Mouse (Mus musculus) heart, adult 2 months (tissue): ENCODE measurements around the gene Phf19. TPM values are rescaled to one million over a fixed set of nuclear protein-coding genes. Genes with fewer than 3 reads are reported as not detected.

Source experiments
- DNase-seq, 2 experiments: peaks; one replicate each; pipeline ENCODE4 v3.0.0; 2021
- H3K27ac ChIP-seq: fragments of 200-600 bp; 2 replicates; pipeline ENCODE4 v1.8.1; 2022
- H3K27me3 ChIP-seq: fragments of 200-500 bp; 2 replicates; pipeline ENCODE4 v1.6.1; 2012; ENCODE audit warnings: mild to moderate bottlenecking, low read length, inconsistent platforms, mixed read lengths; ENCODE audit not compliant: control insufficient read depth, insufficient read depth
- H3K36me3 ChIP-seq: fragments of 200-500 bp; 2 replicates; pipeline ENCODE4 v1.6.1; 2012; ENCODE audit warnings: low read length, inconsistent platforms; ENCODE audit not compliant: control insufficient read depth, insufficient read depth
- H3K4me1 ChIP-seq: fragments of 200-500 bp; 2 replicates; pipeline ENCODE4 v1.6.1; 2011; ENCODE audit warnings: low read length; ENCODE audit not compliant: control insufficient read depth, insufficient read depth
- H3K4me3 ChIP-seq: fragments of 200-600 bp; 2 replicates; pipeline ENCODE4 v1.8.1; 2022
- H3K79me2 ChIP-seq: fragments of 200-500 bp; replicated peaks from 2 replicates; pipeline ENCODE4 v1.6.1; 2012; ENCODE audit warnings: mild to moderate bottlenecking, inconsistent platforms, low read length, moderate library complexity, mixed read lengths; ENCODE audit not compliant: control insufficient read depth, insufficient read depth
- H3K9ac ChIP-seq: fragments of 200-500 bp; 2 replicates; pipeline ENCODE4 v1.6.1; 2012; ENCODE audit warnings: low read depth, mild to moderate bottlenecking, control low read depth, inconsistent platforms, low read length, mixed read lengths
- CTCF ChIP-seq: fragments of 200-600 bp; IDR thresholded peaks from 2 replicates; pipeline ENCODE4 v1.8.1; 2022; ENCODE audit warnings: antibody characterized with exemption, mild to moderate bottlenecking, moderate library complexity
- EP300 ChIP-seq: fragments of 200-500 bp; IDR thresholded peaks from 2 replicates; pipeline ENCODE4 v1.6.1; 2011; ENCODE audit warnings: low read depth, low read length, control low read depth; ENCODE audit not compliant: insufficient read depth
- POLR2A ChIP-seq: fragments of 200-500 bp; IDR thresholded peaks from 2 replicates; pipeline ENCODE4 v1.6.1; 2011; ENCODE audit warnings: mild to moderate bottlenecking, low read depth, low read length, control low read depth; ENCODE audit not compliant: insufficient read depth
- WGBS: fragments of 180-500 bp; shearing (Covaris S2); methylation state at CpG from one replicate; pipeline ENCODE4 v1.1.7; 2018; 5-methylcytosine and 5-hydroxymethylcytosine counted together
- intact Hi-C: fragments of 180-260 bp; cut with DNase I; formaldehyde crosslinking; loops from one replicate; pipeline ENCODE4 v1.15.1; 2025
- polyA plus RNA-seq: library from polyadenylated mRNA; depleted of rRNA; stranded (reverse); fragments of >200 nt; gene quantifications from 2 replicates; pipeline ENCODE4 v1.2.3, GENCODE M21; 2012
- total RNA-seq, 2 experiments: library from RNA; stranded (reverse); gene quantifications; 2 replicates each; pipeline ENCODE4 v1.2.3; 2021

The Phf19 gene
- total and polyA plus RNA-seq, 3 experiments: 0.76 to 1.1 (median 0.80) TPM

DNA sequence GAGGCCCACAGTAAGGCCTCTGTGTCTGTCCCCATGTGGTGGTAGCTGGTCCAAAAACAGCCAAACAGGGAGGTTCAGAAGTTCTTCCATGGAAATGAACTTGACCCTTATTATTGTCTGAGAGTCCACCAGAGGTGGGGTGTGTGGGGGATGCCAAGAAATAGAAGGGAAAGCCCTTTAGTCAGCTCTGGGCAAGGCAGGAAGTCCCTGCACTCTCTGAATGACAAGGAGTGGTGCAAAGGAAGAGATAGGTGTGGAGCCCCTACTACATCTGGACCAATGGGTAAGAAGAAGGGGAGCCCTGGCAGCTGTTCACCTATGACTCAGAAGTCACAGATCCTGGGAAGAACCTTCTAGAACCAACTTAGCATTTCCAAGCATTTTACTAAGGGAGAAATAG is 40.5 kb upstream of the Phf19 start:
- Histone ChIP-seq H3K36me3 (no peaks in the 10 kb centered on the region), H3K4me1 (no peaks in the 10 kb centered on the region), H3K27ac (peak overlapping the region; percentile 36; the same call in 1 of the 2 replicates), H3K4me3 (no peak overlapping the region), H3K27me3 (no peaks in the 10 kb centered on the region), H3K79me2 (no peaks in the 10 kb centered on the region), H3K9ac (no peak overlapping the region)
- intact Hi-C loops: no loop called here
- no peak for TF ChIP-seq POLR2A
- no peak for TF ChIP-seq CTCF
- TF ChIP-seq EP300: no peak
- DNase-seq: no peak

DNA sequence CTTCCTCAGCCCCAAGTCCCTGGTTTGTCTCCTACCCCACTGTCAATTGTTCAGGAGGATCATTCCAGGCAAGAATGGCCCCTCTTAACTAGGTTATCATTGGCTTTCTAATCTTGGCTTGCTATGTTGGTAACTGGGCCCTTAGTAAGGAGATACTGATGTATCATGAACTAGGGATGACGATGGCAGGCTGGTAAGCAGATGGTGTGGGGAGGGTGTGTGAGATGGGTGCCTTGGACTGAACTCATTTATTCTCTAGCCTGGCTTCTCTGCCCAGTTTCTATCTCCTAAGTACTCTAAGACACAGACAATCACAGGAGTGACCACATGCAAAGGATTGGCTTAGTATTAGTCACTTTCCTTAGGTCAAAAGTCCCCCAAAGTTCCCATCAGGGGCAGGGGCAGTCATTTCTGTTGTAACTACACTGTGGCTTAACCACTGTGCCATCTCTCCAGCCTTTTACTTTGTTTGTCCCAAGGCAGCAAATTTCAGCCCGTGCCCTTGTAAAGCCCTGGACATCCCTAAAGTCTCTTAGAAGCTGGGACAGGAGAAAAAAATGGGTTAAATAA is 39.8 kb upstream of the Phf19 start:
- Histone ChIP-seq H3K27me3 (no peaks in the 10 kb centered on the region), H3K4me3 (no peak overlapping the region), H3K27ac (no peak overlapping the region), H3K4me1 (no peaks in the 10 kb centered on the region), H3K9ac (no peak overlapping the region), H3K79me2 (no peaks in the 10 kb centered on the region), H3K36me3 (no peaks in the 10 kb centered on the region)
- intact Hi-C loops: no loop called here
- WGBS: 78% methylated on average over 2 of the region's 2 CpGs
- DNase-seq: no peak
- TF ChIP-seq POLR2A (no peak), EP300 (no peak), CTCF (no peak)

- TF ChIP-seq POLR2A (no peak), EP300 (no peak), CTCF (no peak)
- no peak overlapping the region for H3K27ac ChIP-seq
- H3K4me1 ChIP-seq: no peaks in the 10 kb centered on the region
- DNase-seq: no peak
- no peak overlapping the region for H3K4me3 ChIP-seq
- H3K27me3 ChIP-seq: no peaks in the 10 kb centered on the region
- WGBS: 78% methylated on average over 4 of the region's 4 CpGs
- H3K9ac ChIP-seq: no peak overlapping the region
- no peaks in the 10 kb centered on the region for H3K36me3 ChIP-seq
- no peaks in the 10 kb centered on the region for H3K79me2 ChIP-seq
- intact Hi-C loops: no loop called here
Observed at GRCm38 (mm10) chr2:34953018-34953417, 39.2 kb upstream of the Phf19 start.

DNA sequence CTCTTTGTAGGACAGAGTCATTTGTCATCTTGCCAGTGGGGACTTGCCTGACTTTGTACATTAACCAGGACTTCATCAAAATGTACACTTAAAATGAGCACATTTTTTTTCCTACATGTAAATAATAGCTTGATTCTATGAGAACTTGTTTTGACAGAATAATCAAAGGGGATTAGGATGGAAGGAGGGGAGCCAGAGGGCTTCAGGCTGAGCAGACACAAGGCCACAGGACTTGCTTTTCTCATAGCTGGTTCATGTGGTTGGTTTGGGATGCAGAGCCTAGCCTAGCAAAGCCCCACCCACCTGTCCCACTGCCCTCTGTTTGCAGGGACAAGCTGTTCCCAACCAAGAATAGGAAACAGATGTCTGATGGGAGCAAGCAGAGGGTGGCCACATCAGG is 37.6 kb upstream of the Phf19 start:
- intact Hi-C loops: no loop called here
- no peak for DNase-seq
- Histone ChIP-seq H3K27me3 (no peaks in the 10 kb centered on the region), H3K79me2 (no peaks in the 10 kb centered on the region), H3K4me1 (no peaks in the 10 kb centered on the region), H3K36me3 (no peaks in the 10 kb centered on the region), H3K9ac (no peak overlapping the region), H3K27ac (no peak overlapping the region), H3K4me3 (no peak overlapping the region)
- TF ChIP-seq POLR2A: no peak
- no peak for TF ChIP-seq CTCF
- TF ChIP-seq EP300: no peak

GRCm38 (mm10) chr2:34948622-34949021 is 34.8 kb upstream of the Phf19 start:
- H3K27me3 ChIP-seq: no peaks in the 10 kb centered on the region
- no peak overlapping the region for H3K4me3 ChIP-seq
- 24% methylated on average over 2 of the region's 2 CpGs for WGBS
- H3K27ac ChIP-seq: no peak overlapping the region
- intact Hi-C loops: no loop called here
- no peak overlapping the region for H3K9ac ChIP-seq
- peaks cover 2% of the 10 kb centered on the region for H3K4me1 ChIP-seq
- no peak for DNase-seq
- H3K36me3 ChIP-seq: no peaks in the 10 kb centered on the region
- no peaks in the 10 kb centered on the region for H3K79me2 ChIP-seq
- TF ChIP-seq EP300: no peak

DNA sequence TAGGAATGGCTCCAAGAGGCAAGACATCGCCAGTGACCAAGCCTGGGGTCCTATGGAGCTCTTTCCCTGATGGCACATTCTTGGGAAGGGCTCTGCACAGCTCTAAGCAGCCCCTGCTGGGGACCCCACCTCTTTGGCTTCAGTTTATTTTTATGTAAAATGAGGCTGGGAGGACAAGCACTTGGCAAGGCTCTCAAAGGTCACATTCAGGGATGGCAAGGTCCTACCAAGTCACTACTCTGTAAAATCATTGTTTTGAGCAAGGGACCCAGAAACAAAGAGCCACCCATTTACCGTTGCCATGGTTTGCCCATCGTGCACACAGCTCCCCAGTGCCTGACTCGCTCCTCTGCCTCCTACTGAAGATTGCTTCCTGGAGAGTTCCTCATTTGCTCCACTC is 32.2 kb upstream of the Phf19 start:
- H3K27ac ChIP-seq: no peak overlapping the region
- H3K4me3 ChIP-seq: no peak overlapping the region
- 82% methylated on average over 4 of the region's 4 CpGs for WGBS
- H3K27me3 ChIP-seq: no peaks in the 10 kb centered on the region
- intact Hi-C loops: no loop called here
- TF ChIP-seq CTCF (no peak), EP300 (no peak), POLR2A (no peak)
- DNase-seq: no peak
- no peak overlapping the region for H3K9ac ChIP-seq
- H3K36me3 ChIP-seq: no peaks in the 10 kb centered on the region
- H3K4me1 ChIP-seq: peaks cover 2% of the 10 kb centered on the region
- no peaks in the 10 kb centered on the region for H3K79me2 ChIP-seq
